Mouse (Mus musculus): ENCODE data around the gene Snrnp25.

Snrnp25 gene

DNA sequence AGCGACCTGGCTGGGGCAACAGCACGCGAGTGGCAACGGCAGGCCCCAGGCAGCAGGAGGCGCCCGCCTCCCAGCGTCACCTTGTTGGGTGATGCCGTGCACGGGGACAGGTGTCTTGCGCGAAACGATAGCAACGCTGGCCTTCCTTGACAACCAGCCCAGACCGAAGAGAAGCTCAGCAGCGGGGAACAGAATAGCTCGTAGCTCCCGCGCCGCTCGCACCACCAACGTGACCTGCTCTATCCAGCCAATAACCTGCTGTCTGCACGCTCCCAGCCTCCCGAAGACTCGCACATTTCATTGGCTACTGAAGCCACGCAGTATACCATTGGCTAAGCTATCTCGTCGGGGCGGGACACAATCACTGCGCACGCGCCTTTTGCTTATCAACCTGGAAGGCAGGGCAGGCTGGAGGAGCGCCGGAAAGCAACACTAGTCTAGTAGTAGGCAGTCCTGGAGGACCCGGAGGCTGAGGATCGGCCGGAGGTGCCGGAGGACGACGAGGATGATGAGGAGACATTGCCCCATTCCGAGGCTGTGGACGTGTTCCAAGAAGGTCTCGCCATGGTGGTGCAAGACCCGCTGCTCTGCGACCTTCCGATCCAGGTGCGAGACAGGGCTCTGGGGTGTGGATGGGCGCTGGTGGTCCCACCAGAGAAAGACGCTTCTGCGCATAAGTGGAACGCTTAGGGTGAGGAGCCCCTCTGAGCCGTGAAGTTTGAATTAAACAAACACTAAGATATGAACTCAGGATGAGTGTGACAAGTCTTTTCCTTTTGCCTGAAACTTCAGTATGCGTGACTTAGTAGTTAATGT is at the start of gene Snrnp25:
Snrnp25 (plus strand) TSS at position 358 of the 816 bp plus-strand sequence.
- peak; percentile 93 for DNase-seq

- DNase-seq = no peak
Measured at GRCm38 (mm10) chr11:32156854-32157630, 48.2 kb upstream of the Snrnp25 start.

- DNase-seq = peak; percentile 24
Measured at GRCm38 (mm10) chr11:32157791-32158594, 47.2 kb upstream of the Snrnp25 start.

GRCm38 (mm10) chr11:32159176-32159575 is 46.0 kb upstream of the Snrnp25 start:
- no peak for DNase-seq

DNA sequence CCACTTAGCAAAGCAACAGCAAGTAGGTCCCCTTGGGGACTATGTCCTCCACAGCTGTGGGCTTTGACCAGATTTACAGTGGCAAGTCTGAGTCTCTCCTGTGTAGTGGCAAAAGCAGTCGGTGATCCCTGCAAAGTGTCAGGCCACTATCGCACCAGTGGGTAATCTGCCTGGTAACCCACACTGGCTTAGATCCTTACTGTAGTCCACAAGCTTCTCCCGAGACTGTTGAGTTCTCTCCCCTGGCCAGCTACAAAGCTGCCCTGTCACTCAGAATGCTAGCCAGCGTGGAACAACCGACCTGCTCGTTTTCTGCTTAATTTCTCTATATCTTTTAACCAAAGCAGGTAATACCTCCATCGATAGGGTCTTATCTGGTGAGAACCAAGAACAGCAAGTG is 44.9 kb upstream of the Snrnp25 start:
- DNase-seq = no peak

GRCm38 (mm10) chr11:32161500-32161899 is 43.7 kb upstream of the Snrnp25 start:
- peak; percentile 36 for DNase-seq

GRCm38 (mm10) chr11:32161922-32162804 is 43.1 kb upstream of the Snrnp25 start:
- peak; percentile 79 for DNase-seq

- no peak for DNase-seq
Measured at GRCm38 (mm10) chr11:32166683-32167082, 38.5 kb upstream of the Snrnp25 start.

DNA sequence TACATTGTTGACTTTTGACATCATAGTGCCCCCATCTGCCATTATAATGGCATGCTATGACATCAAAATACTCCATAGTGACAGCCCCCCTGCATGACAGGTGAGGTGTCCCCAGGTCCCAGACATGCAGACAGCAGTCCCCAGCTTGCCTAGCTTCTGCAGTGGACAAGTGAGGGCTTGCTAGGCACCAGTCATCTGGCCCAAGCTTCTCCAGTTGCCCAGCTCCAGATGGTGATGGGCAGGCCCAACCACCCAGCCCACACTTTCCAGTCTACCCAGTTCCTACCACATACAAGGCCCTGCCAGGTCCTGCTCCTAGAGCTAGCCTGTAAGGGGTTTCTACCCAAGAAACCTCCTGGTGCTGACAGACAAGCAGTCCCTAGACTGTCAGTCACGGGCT is 26.7 kb upstream of the Snrnp25 start:
- DNase-seq = no peak

DNA sequence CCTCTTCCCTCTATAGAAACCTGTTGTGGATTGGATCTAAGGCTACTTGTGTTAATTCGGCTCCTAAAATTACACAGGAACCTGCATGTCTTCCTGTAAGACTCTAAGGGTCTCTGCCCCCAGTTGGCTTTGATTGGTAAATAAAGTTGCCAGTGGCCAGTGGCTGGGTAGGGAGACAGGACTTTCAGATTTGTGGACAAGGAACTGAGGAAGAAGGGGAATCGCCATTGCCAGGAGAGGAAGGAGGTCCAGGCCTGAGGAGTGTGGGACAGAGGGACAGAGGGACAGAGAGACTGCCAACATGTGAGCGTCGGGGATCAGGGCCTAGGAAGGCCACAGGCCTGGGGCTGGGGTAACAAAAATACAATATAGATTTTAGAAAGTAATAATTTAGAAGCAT is 24.0 kb upstream of the Snrnp25 start:
- DNase-seq = no peak

DNA sequence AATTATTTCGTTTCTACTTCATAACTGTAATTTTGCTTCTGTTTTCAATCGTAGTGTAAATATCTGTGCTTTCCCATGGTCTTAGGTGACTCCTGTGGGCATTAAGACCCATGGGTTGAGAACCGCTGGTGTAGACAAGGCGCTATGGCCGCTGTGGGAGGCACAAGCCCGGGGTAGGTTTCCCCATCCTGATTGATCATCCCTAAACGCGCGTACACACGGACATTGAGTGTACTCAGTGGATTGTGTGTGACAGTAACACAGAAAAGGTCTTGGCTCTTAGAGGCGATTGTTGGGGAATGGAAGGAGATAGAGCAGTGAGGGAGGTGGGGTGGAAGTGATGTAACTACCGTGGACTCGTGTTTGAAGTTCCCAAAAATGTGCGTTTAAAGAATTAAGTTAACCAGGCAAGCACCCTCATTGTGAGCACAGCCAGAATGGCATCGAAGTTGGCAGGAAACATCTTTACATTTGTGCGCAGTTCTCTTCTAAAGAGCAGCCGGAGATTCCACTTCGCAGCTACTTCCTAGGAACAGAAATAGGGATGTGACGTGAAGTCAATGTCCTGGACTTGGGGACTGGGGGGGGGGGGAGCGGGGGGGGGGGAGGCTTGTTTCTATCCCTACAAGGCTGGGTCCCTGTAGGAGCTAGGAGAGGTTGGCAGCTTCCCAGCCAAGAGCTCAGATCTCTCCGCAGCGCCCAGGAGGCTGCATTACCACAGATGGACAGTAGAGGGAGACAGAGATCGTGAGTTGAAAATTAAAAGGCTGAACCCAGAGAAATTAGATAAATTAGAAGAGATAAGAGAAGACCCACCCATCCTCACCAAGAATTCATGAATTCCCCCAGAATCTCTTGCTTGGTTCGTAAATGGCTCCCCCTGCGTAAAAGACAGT is 23.0 kb upstream of the Snrnp25 start:
- peak; percentile 92 for DNase-seq

DNA sequence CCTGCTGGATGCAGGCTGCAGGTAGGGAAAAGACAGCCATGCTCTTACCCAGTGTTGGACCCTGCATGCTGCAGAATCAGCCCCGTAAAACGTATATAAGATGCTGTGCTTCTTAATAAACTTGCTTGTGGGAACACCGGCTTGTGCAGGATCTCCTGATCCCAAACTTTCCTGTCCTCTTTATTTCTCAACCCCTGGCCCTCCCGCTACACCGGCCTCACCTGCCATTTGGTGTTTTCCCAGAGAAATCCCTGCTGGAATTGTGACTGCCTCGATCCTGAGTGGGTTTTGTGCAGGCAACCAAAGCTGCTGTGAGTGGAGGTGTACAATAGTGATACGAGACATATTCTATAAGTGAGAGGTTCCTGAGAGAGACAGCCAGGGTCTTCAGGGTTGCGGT is 20.7 kb upstream of the Snrnp25 start:
- DNase-seq = no peak

DNA sequence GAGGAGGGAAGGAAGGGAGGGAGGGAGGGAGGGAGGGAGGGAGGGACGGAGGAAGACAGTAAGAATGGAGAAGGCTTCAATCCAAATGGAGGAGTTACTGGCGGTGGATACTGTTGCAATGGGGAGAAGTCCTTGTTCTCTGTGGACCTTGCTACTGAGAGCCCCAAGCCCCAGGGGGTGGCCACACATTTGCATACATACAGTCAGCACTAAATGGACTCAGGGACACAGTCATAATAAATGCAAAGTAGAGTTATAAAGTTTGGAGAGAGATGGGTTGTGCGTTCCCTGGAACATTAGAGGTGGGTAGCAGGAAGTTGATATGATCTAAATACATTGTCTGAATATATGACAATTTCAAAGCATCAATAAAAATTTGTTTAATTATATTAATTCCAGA is 19.2 kb upstream of the Snrnp25 start:
- no peak for DNase-seq

DNA sequence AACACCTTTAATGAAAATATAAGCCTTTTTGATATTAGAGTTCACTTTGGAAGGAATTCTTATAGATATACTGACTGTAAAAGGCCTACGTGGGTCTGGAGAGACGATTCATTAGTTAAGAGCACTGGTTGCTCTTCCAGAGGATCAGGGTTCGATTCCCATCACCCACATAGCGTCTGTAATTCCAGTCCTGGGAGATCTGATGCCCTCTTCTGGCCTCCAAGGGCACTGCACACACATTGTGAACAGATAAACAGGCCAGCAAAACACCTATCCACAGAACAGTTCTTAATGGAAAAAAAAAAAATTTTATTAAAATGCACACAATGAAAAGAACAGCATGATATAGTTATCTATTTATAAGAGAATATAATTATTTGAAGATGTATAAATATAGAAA is 18.0 kb upstream of the Snrnp25 start:
- DNase-seq = no peak

GRCm38 (mm10) chr11:32188881-32189280 is 16.3 kb upstream of the Snrnp25 start:
- no peak for DNase-seq

DNA sequence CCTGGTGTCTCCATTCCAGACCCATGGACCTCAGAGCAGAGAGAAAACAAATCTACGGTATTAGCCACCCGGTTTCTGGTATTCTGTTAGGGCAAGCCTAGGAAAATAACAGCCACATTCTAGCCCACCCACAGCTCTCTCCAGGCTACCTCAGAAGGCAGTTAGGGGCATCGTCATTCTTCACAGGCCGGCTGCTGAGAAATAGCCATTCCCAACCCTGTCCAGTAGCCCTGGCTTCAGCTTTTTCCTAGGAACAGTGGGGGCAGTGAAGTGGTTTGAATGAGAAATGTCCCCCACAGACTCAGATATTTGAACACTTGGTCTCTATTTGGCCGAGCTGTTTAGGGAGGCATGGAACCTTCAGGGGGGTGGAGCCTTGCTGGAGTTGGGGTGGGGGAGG is 15.8 kb upstream of the Snrnp25 start:
- DNase-seq = no peak

DNA sequence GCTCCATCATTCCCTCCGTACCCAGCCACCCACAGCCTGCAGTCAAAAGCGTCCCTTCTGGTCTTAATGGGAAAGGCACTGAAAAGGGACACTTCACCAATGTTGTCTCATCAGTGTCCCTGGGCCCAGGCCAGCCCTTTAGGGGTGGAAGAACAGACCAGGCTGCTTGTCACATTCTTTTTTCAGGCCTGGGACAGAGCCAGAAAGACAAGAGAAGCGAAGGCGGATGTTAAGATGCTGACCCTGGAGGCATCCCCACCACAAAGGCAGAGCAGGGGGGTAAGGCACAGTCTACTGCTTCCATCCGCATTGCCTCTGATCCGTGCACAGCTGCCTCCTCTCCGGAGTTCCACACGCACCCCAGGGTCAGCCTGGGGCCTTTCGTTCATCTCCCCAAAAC is 15.1 kb upstream of the Snrnp25 start:
- no peak for DNase-seq

DNA sequence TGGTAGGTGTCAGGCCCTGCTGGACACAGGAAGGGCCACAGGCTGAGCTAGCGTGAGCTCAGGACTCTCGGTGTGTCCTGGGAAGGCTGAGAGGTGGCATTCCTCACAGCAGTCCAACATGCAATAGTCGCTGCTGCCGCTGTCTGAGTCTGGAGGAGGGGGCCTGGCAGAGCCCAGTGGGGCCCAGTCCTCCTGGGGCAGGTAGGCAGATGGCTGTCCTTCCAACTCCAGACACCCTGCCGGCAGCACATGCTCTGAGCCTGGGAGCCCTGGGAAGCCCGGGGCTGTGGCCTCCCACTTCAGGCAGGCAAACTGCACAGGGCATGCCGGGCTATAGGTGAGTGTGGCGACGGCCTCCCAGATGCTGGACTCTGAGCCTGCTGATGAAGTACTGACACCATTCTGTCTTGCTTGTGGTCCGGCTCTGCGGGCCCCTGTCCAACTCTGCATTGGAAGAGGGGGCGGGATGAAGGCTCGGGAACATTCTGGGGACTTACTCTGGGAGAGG is 14.6 kb upstream of the Snrnp25 start:
- DNase-seq = no peak

DNA sequence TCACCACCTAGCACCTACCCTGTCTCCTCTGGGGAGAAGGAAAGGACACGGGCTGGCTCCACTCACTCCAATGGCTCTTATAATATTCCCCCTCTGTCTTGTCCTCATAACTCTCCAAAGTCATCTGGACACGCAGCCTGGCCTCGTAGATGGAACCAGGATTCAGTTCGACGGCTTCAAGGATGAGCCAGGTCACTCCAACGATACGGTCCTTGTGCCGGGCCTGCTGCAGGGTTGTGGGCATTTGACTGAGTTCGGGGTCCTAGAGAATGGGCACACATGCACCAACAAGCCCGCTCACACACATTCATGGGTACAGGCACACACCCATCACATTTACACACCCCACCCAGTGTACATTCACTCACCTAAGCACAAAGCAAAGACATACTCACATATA is 12.1 kb upstream of the Snrnp25 start:
- DNase-seq = no peak

DNA sequence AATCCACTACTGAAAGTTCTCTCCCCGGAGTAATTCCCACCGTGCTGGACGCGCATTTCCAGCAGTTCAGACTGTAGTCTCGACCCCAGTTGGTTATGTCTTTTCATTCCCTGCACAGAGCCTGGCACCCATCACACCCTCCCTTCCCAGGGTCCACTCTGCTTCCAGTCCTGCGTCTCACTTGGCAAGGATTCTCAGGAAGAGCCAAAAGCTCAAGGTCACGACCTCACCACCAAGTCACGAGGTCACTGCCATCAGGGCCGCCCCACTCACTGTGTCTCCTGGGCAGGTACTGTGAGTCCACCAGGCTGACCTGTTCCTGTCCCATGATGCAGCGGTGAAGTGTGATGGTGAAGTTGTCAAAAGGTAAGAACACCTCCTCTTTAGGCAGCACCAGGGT is 11.1 kb upstream of the Snrnp25 start:
- no peak for DNase-seq

GRCm38 (mm10) chr11:32194626-32195025 is 10.6 kb upstream of the Snrnp25 start:
- DNase-seq = no peak
